Mouse (Mus musculus) urinary bladder, postnatal 4 days (tissue): Measurements from ENCODE around the gene Arap1.

Experiments used
- DNase-seq, 2 experiments: peaks; one replicate each; pipeline ENCODE4 v3.0.0; 2021 to 2022; ENCODE audit warnings: low spot score in 2 of 2

The Arap1 gene

GRCm38 (mm10) chr7:101443093-101443492 lies 95.2 kb downstream of the Arap1 start:
- DNase-seq: no peak

- no peak for DNase-seq
These were observed 96.3 kb downstream of the Arap1 start for GRCm38 (mm10) chr7:101444211-101444610.

- DNase-seq: no peak
These were observed 102.0 kb downstream of the Arap1 start for GRCm38 (mm10) chr7:101449855-101450254.

GRCm38 (mm10) chr7:101450422-101451401 lies 102.8 kb downstream of the Arap1 start:
- peak; percentile 79 to 90 for DNase-seq

GRCm38 (mm10) chr7:101452669-101453068 lies 104.8 kb downstream of the Arap1 start:
- no peak for DNase-seq

- DNase-seq: no peak
These were observed 105.4 kb downstream of the Arap1 start for GRCm38 (mm10) chr7:101453296-101453695.

GRCm38 (mm10) chr7:101453725-101454124 lies 105.9 kb downstream of the Arap1 start:
- no peak for DNase-seq

GRCm38 (mm10) chr7:101454479-101454878 lies 106.6 kb downstream of the Arap1 start:
- DNase-seq: no peak

- DNase-seq: no peak
These were observed 107.3 kb downstream of the Arap1 start for GRCm38 (mm10) chr7:101455141-101455540.

- no peak for DNase-seq
These were observed 108.5 kb downstream of the Arap1 start for GRCm38 (mm10) chr7:101456318-101456717.

GRCm38 (mm10) chr7:101456789-101457188 lies 108.9 kb downstream of the Arap1 start:
- DNase-seq: no peak

GRCm38 (mm10) chr7:101457283-101457682 lies 109.4 kb downstream of the Arap1 start:
- DNase-seq: no peak

- DNase-seq: no peak
These were observed 109.9 kb downstream of the Arap1 start for GRCm38 (mm10) chr7:101457801-101458200.

GRCm38 (mm10) chr7:101458278-101458781 lies 110.5 kb downstream of the Arap1 start:
- DNase-seq: no peak

GRCm38 (mm10) chr7:101459305-101459813 lies 111.5 kb downstream of the Arap1 start:
- DNase-seq: no peak

- DNase-seq: no peak
These were observed 112.2 kb downstream of the Arap1 start for GRCm38 (mm10) chr7:101459923-101460607.

GRCm38 (mm10) chr7:101460608-101460957 lies 112.7 kb downstream of the Arap1 start:
- DNase-seq: no peak

GRCm38 (mm10) chr7:101461571-101461970 lies 113.7 kb downstream of the Arap1 start:
- no peak for DNase-seq
